Mouse (Mus musculus): ENCODE data around the gene Fam222b. TPM values are rescaled to one million over a fixed set of nuclear protein-coding genes. Genes with fewer than 3 reads are reported as not detected.

Fam222b gene
- polyA plus RNA-seq, 1 experiment from 2014 or later: 24.2 TPM

DNA sequence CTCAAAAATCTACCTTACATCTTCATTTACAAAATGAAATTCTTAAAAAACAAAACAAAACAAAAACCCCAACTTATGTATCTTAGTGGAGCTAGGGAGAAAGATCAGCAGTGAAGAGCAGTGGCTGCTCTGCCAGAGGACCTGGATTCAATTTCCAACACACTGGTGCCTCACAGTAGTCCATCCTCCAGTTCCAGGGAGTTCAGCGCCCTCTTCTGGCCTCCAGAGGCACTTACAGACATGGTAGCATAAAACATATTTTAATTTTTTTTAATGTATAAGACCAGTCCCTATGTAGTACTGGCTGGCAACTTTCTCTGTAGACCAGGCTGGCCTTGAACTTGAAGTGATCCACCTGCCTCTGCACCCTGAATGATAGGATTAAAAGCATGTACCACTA is 56.7 kb downstream of the Fam222b start:
- 28% methylated on average over 1 of the region's 1 CpGs for WGBS
- DNase-seq (ENCODE audit: low spot score): no peak
- Histone ChIP-seq H3K36me3 (peaks cover 96% of the 10 kb centered on the region), H3K27me3 (ENCODE audit: low read depth, poor library complexity, severe bottlenecking) (no peaks in the 10 kb centered on the region), H3K27ac (no peak overlapping the region), H3K4me3 (no peak overlapping the region), H3K4me1 (no peaks in the 10 kb centered on the region), H3K9me3 (replicated peaks) (no peaks in the 10 kb centered on the region)

DNA sequence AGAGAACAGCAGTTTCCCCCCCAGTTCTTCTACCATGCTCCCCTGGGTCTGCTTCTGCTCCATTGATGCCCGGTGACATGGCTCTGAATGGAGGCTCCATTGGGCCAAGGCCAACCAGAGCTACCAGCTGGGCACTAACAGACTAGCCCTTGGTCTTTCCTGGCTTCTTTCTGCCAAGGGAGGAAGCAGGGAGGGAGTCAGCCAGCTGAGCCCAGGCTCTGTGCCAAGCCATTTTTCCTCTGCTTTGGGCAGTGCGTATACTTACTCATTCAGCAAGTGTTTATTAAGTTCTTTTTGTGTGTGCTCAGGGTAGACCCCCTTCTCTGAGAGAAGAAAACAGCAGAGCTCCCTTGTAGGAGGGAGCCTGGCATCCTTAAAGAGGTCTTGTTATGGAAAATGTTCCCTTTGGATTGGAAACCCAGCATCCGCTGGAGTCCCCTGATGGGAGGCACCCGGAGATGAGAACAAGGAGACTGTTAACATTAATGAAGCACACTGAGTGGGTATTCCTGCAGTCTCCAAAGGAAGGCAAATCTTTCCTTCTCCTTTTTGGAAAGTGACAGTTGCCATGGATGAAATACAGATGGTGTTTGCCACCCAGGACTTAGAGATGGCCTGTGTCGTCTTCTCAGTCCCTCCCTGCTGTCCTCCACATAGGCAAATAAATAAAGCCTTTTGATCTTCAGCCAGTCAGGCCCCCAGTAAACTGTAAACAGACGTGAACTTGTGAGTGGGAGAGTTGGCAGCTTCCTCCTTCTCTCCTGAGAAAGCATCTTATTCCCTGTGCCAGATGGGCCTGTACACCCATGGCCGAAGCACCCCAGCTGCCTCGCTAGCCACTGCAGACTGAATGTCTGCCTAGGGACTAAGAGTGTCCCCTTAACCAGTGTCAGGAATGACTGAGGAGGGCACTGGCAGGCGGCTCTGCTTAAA is 58.1 kb downstream of the Fam222b start:
- no peak for DNase-seq (ENCODE audit: low spot score)
- H3K27ac ChIP-seq: no peak overlapping the region
- no peak overlapping the region for H3K4me3 ChIP-seq
- H3K4me1 ChIP-seq: no peaks in the 10 kb centered on the region
- H3K27me3 ChIP-seq (ENCODE audit: low read depth, poor library complexity, severe bottlenecking): no peaks in the 10 kb centered on the region
- no peaks in the 10 kb centered on the region for H3K9me3 ChIP-seq (replicated peaks)
- 69% methylated on average over 9 of the region's 9 CpGs for WGBS
- peaks cover 97% of the 10 kb centered on the region for H3K36me3 ChIP-seq

- H3K4me3 ChIP-seq: no peak overlapping the region
- peaks cover 98% of the 10 kb centered on the region for H3K36me3 ChIP-seq
- DNase-seq (ENCODE audit: low spot score): no peak
- no peaks in the 10 kb centered on the region for H3K27me3 ChIP-seq (ENCODE audit: low read depth, poor library complexity, severe bottlenecking)
- H3K4me1 ChIP-seq: 0 out of 2 replicates have a peak, but pooled peaks cover 2% of the 10 kb centered on the region
- H3K27ac ChIP-seq: 0 out of 2 replicates have a peak overlapping the region, but pooled peaks have one; percentile 17
- no peaks in the 10 kb centered on the region for H3K9me3 ChIP-seq (replicated peaks)
- WGBS: 94% methylated on average over 13 of the region's 13 CpGs
Observed at GRCm38 (mm10) chr11:78153778-78154177, 59.3 kb downstream of the Fam222b start.

DNA sequence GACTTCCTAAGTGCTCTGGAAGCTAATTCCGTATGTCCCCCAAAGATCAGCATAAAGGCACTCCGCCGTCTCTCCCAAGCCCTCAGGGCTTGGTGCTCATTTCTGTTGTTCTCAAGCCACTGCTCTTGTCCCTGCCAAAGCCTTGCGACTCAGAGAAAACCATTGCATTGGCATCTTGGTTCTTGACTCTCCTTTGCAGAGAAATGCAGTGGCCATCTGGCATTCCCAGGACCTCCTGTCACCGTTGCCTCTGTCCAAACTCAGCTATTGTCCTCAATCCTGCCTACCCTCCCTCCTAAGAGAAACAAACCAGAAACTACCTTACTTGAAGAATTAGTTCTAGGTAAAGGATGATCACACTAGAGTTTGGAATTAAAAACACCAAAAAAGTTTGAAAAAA is 61.2 kb downstream of the Fam222b start:
- Histone ChIP-seq H3K4me3 (no peak overlapping the region), H3K36me3 (peaks cover 99% of the 10 kb centered on the region), H3K4me1 (0 out of 2 replicates have a peak, but pooled peaks cover 8% of the 10 kb centered on the region), H3K27me3 (ENCODE audit: low read depth, poor library complexity, severe bottlenecking) (no peaks in the 10 kb centered on the region), H3K27ac (no peak overlapping the region), H3K9me3 (replicated peaks) (no peaks in the 10 kb centered on the region)
- DNase-seq (ENCODE audit: low spot score): no peak
- 88% methylated on average over 5 of the region's 5 CpGs for WGBS

DNA sequence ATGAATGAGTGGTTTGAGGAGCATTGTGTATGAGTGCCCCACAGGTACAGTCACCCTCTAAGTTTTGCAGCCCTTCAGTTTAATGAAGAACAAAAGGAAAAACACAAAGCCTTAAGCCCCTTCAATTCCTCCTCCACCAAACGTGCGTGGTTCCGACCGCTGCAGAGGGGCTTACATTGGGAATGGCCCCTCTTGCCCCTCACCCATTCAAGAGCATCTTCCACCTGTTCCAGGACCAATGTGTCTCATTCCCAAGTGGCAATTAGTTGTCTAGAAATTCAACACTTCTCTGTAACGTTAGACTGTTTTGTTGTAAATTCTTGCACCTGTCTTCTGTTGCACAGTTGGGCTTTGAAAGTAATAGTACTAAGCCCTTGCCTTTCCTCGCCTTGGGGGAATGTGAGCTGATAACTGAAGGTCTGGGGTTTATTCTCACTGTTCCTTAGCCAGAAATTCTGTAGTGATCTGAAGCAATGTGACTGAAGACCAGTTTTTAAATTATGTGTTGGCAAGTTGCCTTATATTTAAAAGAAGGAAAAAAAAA is 61.8 kb downstream of the Fam222b start:
- Histone ChIP-seq H3K27ac (no peak overlapping the region), H3K9me3 (replicated peaks) (no peaks in the 10 kb centered on the region), H3K4me1 (peaks cover 11% of the 10 kb centered on the region), H3K36me3 (peaks cover 99% of the 10 kb centered on the region), H3K27me3 (ENCODE audit: low read depth, poor library complexity, severe bottlenecking) (no peaks in the 10 kb centered on the region), H3K4me3 (no peak overlapping the region)
- WGBS: 82% methylated on average over 6 of the region's 6 CpGs
- no peak for DNase-seq (ENCODE audit: low spot score)

DNA sequence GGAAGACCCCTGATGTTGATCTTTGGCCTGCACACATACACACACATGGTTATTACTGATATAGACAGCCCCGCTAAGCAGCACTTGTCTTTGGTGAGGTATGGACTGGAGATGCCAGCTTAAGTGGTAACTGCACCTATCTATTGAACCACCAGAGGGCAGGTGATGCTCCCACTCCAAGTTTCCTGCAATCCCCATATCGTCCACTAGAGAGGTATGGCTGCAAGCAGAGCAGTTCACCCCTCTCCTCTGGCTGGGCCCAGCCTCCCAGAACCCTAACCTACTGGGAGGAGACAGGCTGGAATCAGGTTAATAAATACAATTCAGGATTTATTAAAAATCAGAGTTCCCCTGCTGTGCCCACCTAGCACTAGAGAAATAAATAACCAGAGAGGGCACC is 64.6 kb downstream of the Fam222b start:
- no peak overlapping the region for H3K27ac ChIP-seq
- H3K9me3 ChIP-seq (replicated peaks): no peaks in the 10 kb centered on the region
- peak; percentile 73 for DNase-seq (ENCODE audit: low spot score)
- H3K27me3 ChIP-seq (ENCODE audit: low read depth, poor library complexity, severe bottlenecking): no peaks in the 10 kb centered on the region
- H3K36me3 ChIP-seq: peaks cover 100% of the 10 kb centered on the region
- WGBS: 40% methylated on average over 2 of the region's 2 CpGs
- H3K4me1 ChIP-seq: peaks cover 35% of the 10 kb centered on the region
- H3K4me3 ChIP-seq: peak overlapping the region; percentile 0; the same call in 1 of the 2 replicates

- Histone ChIP-seq H3K4me1 (peaks cover 35% of the 10 kb centered on the region), H3K4me3 (peak overlapping the region; percentile 0; the same call in 1 of the 2 replicates), H3K27ac (no peak overlapping the region), H3K27me3 (ENCODE audit: low read depth, poor library complexity, severe bottlenecking) (no peaks in the 10 kb centered on the region), H3K9me3 (replicated peaks) (no peaks in the 10 kb centered on the region), H3K36me3 (peaks cover 98% of the 10 kb centered on the region)
- 82% methylated on average over 7 of the region's 7 CpGs for WGBS
- DNase-seq (ENCODE audit: low spot score): no peak
Observed at GRCm38 (mm10) chr11:78159557-78159956, 65.1 kb downstream of the Fam222b start.

GRCm38 (mm10) chr11:78160171-78160570 is 65.7 kb downstream of the Fam222b start:
- Histone ChIP-seq H3K4me3 (no peak overlapping the region), H3K27ac (no peak overlapping the region), H3K4me1 (peaks cover 35% of the 10 kb centered on the region), H3K36me3 (peaks cover 92% of the 10 kb centered on the region), H3K27me3 (ENCODE audit: low read depth, poor library complexity, severe bottlenecking) (no peaks in the 10 kb centered on the region), H3K9me3 (replicated peaks) (no peaks in the 10 kb centered on the region)
- WGBS: 91% methylated on average over 18 of the region's 18 CpGs
- no peak for DNase-seq (ENCODE audit: low spot score)

GRCm38 (mm10) chr11:78160675-78161074 is 66.2 kb downstream of the Fam222b start:
- H3K36me3 ChIP-seq: peaks cover 87% of the 10 kb centered on the region
- no peaks in the 10 kb centered on the region for H3K9me3 ChIP-seq (replicated peaks)
- H3K27me3 ChIP-seq (ENCODE audit: low read depth, poor library complexity, severe bottlenecking): no peaks in the 10 kb centered on the region
- peaks cover 38% of the 10 kb centered on the region for H3K4me1 ChIP-seq
- DNase-seq (ENCODE audit: low spot score): no peak
- 90% methylated on average over 3 of the region's 3 CpGs for WGBS
- H3K27ac ChIP-seq: no peak overlapping the region
- H3K4me3 ChIP-seq: no peak overlapping the region

DNA sequence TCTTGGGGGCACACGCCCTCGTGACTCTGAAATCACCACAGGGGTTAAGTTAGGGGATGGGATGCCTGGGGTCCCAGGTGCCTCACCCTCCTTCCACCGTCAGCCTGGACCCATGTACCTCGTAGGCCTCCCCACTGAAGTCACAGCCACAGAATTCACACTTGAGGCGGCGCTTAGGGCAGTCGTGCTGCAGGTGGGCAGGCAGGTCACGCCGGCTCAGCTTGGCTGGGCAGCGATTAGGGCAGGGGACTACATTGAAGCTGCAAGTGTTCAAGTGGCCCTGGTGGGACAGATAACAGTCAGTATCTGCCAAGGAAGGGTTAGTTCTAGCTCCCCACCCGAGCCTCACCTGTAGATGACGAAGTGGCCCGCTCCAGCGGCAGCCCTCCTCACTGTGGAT is 66.7 kb downstream of the Fam222b start:
- Histone ChIP-seq H3K27ac (no peak overlapping the region), H3K27me3 (ENCODE audit: low read depth, poor library complexity, severe bottlenecking) (no peaks in the 10 kb centered on the region), H3K4me3 (no peak overlapping the region), H3K36me3 (peaks cover 82% of the 10 kb centered on the region), H3K9me3 (replicated peaks) (no peaks in the 10 kb centered on the region), H3K4me1 (peaks cover 43% of the 10 kb centered on the region)
- WGBS: 95% methylated on average over 14 of the region's 14 CpGs
- no peak for DNase-seq (ENCODE audit: low spot score)

- DNase-seq (ENCODE audit: low spot score): no peak
- Histone ChIP-seq H3K4me3 (peak overlapping the region; percentile 98), H3K36me3 (peaks cover 74% of the 10 kb centered on the region), H3K9me3 (replicated peaks) (no peaks in the 10 kb centered on the region), H3K4me1 (peaks cover 51% of the 10 kb centered on the region), H3K27me3 (ENCODE audit: low read depth, poor library complexity, severe bottlenecking) (no peaks in the 10 kb centered on the region), H3K27ac (peak overlapping the region; percentile 99; the same call in 1 of the 2 replicates)
- WGBS: 77% methylated on average over 4 of the region's 4 CpGs
Observed at GRCm38 (mm10) chr11:78161968-78162367, 67.5 kb downstream of the Fam222b start.

DNA sequence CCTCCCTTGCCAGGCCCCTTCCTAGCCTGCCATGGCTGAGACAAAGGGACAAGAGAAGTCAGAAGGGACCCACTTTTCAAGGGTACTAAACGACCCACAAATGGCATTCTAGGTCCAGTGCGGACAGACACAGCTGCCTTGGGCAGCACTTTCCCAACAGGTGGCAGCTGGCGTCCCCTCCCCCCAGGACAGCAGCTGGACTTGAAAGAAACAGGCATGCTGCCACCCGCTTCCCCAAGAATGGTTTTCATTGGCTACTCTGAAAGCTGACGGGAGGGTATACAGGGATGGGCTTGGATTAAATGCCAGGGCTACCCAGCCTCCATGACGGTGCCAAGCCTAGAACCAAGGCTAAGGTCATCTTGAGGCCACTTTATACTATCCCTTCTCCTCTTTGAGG is 68.0 kb downstream of the Fam222b start:
- H3K27me3 ChIP-seq (ENCODE audit: low read depth, poor library complexity, severe bottlenecking): 0 out of 2 replicates have a peak, but pooled peaks cover 4% of the 10 kb centered on the region
- H3K4me3 ChIP-seq: peak overlapping the region; percentile 98
- H3K4me1 ChIP-seq: peaks cover 51% of the 10 kb centered on the region
- H3K27ac ChIP-seq: peak overlapping the region; percentile 99
- H3K36me3 ChIP-seq: peaks cover 74% of the 10 kb centered on the region
- H3K9me3 ChIP-seq (replicated peaks): no peaks in the 10 kb centered on the region
- WGBS: 60% methylated on average over 6 of the region's 6 CpGs
- no peak for DNase-seq (ENCODE audit: low spot score)

- Histone ChIP-seq H3K4me1 (peaks cover 49% of the 10 kb centered on the region), H3K27ac (peak overlapping the region; percentile 99), H3K36me3 (peaks cover 72% of the 10 kb centered on the region), H3K27me3 (ENCODE audit: low read depth, poor library complexity, severe bottlenecking) (0 out of 2 replicates have a peak, but pooled peaks cover 4% of the 10 kb centered on the region), H3K9me3 (replicated peaks) (no peaks in the 10 kb centered on the region), H3K4me3 (peak overlapping the region; percentile 98)
- no peak for DNase-seq (ENCODE audit: low spot score)
- WGBS: 66% methylated on average over 2 of the region's 2 CpGs
Observed at GRCm38 (mm10) chr11:78163045-78163444, 68.6 kb downstream of the Fam222b start.
